In the genomic region with DNA sequence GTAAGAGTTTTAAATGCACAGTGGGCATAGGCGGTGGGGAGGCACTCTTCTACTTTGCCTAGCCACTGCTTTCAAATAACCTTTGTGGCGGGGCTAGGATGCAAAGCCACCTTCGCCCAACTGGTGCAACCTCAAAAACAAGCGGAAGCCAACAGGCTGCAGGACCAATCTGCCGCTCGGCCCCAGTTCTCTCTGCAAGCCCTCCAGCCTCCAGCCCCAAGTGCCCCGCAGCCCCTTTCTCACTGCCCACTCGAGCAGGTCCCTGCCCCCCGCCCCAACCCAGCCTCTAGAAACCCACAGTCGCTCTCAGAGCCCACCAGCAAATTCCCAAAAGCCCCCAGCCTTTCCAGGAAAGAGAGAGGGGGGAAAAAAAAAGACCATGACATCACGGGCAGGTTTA, we compare ENCODE assay signal across 9 mouse cellular contexts.
DNase-seq lines count a peak whose midpoint lies in the region; ATAC-seq and TF ChIP-seq lines count a peak whose summit lies in the region.
"Had no signal": no experiment of that assay in that cellular context is flagged by ENCODE, and none has a peak within 500 bp of the region (broad histone marks: within the 10 kb centered on the region; RNA-seq: fewer than 3 reads in every experiment).

No protein-coding gene starts in this region.

- H3K4me2 ChIP-seq in limb, embryonic 11.5 days (ENCODE audit: low read depth, severe bottlenecking): peak overlapping the region; percentile 57
- peak overlapping the region; percentile 79 for H3K4me2 ChIP-seq in midbrain, embryonic 13.5 days (replicated peaks)
- H3K4me2 ChIP-seq in stomach, postnatal 0 days (replicated peaks; ENCODE audit: low read depth): peak overlapping the region; percentile 85

- no peaks in the 10 kb centered on the region for H3K9me3 ChIP-seq in ES-E14 (ENCODE audit: control insufficient read depth, insufficient read depth, low read depth, low read length)
- no peaks in the 10 kb centered on the region for H3K9me3 ChIP-seq in embryonic facial prominence, embryonic 10.5 days
- no peaks in the 10 kb centered on the region for H3K9me3 ChIP-seq in limb, embryonic 11.5 days (ENCODE audit: control insufficient read depth, low read length)
- H3K9me3 ChIP-seq in midbrain, embryonic 13.5 days: no peaks in the 10 kb centered on the region
- no peaks in the 10 kb centered on the region for H3K9me3 ChIP-seq in stomach, postnatal 0 days (ENCODE audit: control insufficient read depth, low read length)

- TF ChIP-seq EP300 in stomach, postnatal 0 days (optimal IDR thresholded peaks at IDR 0.05): no peak

- WGBS in embryonic facial prominence, embryonic 10.5 days: 1% methylated on average over 11 of the region's 11 CpGs
- WGBS in limb, embryonic 11.5 days: 2% methylated on average over 11 of the region's 11 CpGs
- 1% methylated on average over 11 of the region's 11 CpGs for WGBS in midbrain, embryonic 13.5 days
- 2% methylated on average over 11 of the region's 11 CpGs for WGBS in stomach, postnatal 0 days

- H3K9ac ChIP-seq in ES-E14 (ENCODE audit: insufficient read depth, low read depth, low read length, poor library complexity, severe bottlenecking): peak overlapping the region; percentile 56
- peak overlapping the region; percentile 49 for H3K9ac ChIP-seq in limb, embryonic 11.5 days (ENCODE audit: low read length)
- peak overlapping the region; percentile 66 for H3K9ac ChIP-seq in midbrain, embryonic 13.5 days (replicated peaks)
- H3K9ac ChIP-seq in stomach, postnatal 0 days (ENCODE audit: low read length): peak overlapping the region; percentile 74

- peak; percentile 41; the same call in 1 of the 2 replicates for ATAC-seq in limb, embryonic 11.5 days (ENCODE audit: insufficient number of reproducible peaks, low FRiP score, low TSS enrichment, low read depth)
- peak; percentile 78 for ATAC-seq in midbrain, embryonic 13.5 days
- ATAC-seq in stomach, postnatal 0 days (ENCODE audit: low FRiP score, low TSS enrichment): peak; percentile 58

- peak overlapping the region; percentile 54 to 68 for H3K4me3 ChIP-seq in ES-E14 (ENCODE audit: insufficient read depth in 1 of 2, low read depth in 1 of 2, low read length in 2 of 2, poor library complexity in 1 of 2, severe bottlenecking in 1 of 2)
- peak overlapping the region; percentile 60 for H3K4me3 ChIP-seq in embryonic facial prominence, embryonic 10.5 days
- peak overlapping the region; percentile 18 for H3K4me3 ChIP-seq in limb, embryonic 11.5 days (ENCODE audit: low read depth, low read length)
- peak overlapping the region; percentile 41 for H3K4me3 ChIP-seq in midbrain, embryonic 13.5 days (replicated peaks)
- peak overlapping the region; percentile 42 for H3K4me3 ChIP-seq in stomach, postnatal 0 days (ENCODE audit: low read depth, low read length)

- no peaks in the 10 kb centered on the region for H3K36me3 ChIP-seq in ES-E14 (ENCODE audit: control insufficient read depth, insufficient read depth, low read length, poor library complexity, severe bottlenecking)
- no peaks in the 10 kb centered on the region for H3K36me3 ChIP-seq in embryonic facial prominence, embryonic 10.5 days (replicated peaks)
- H3K36me3 ChIP-seq in limb, embryonic 11.5 days (ENCODE audit: control insufficient read depth, insufficient read depth, low read length): no peaks in the 10 kb centered on the region
- H3K36me3 ChIP-seq in midbrain, embryonic 13.5 days: no peaks in the 10 kb centered on the region
- H3K36me3 ChIP-seq in stomach, postnatal 0 days (ENCODE audit: control insufficient read depth, insufficient read depth, low read length): no peaks in the 10 kb centered on the region

- no peak overlapping the region for H3K27ac ChIP-seq in ES-E14 (ENCODE audit: insufficient read depth, low read depth, low read length, poor library complexity, severe bottlenecking)
- peak overlapping the region; percentile 98 for H3K27ac ChIP-seq in embryonic facial prominence, embryonic 10.5 days (replicated peaks)
- peak overlapping the region; percentile 99 for H3K27ac ChIP-seq in limb, embryonic 11.5 days (replicated peaks; ENCODE audit: low read depth, low read length)
- peak overlapping the region; percentile 98 for H3K27ac ChIP-seq in midbrain, embryonic 13.5 days
- peak overlapping the region; percentile 99 for H3K27ac ChIP-seq in stomach, postnatal 0 days (replicated peaks)

- in situ Hi-C loops in ES-E14 (cut with MboI; ENCODE audit: low sequenced_read_pairs in 2 of 2, unreplicated experiment in 2 of 2): loop anchor here in 1 of 2 experiments (5.0 kb wide), 1 partner anchor 92 kb away; a partner anchor contains a TSS

- peak; percentile 59 for DNase-seq in embryo, embryonic 10 days (ENCODE audit: low spot score)
- no peak for DNase-seq in embryo, embryonic 9.5 days (ENCODE audit: extremely low spot score)
- DNase-seq in ES-E14 (ENCODE audit: low read depth, low spot score): no peak
- peak; percentile 71 for DNase-seq in embryonic facial prominence, embryonic 10.5 days (ENCODE audit: low spot score)
- peak; percentile 49 for DNase-seq in heart, postnatal 4 days
- peak; percentile 73 for DNase-seq in limb, embryonic 11.5 days (ENCODE audit: low spot score)
- peak; percentile 48 for DNase-seq in stomach, postnatal 0 days (ENCODE audit: low spot score)

- no peaks in the 10 kb centered on the region for H3K27me3 ChIP-seq in embryonic facial prominence, embryonic 10.5 days (replicated peaks; ENCODE audit: low read depth, poor library complexity, severe bottlenecking)
- H3K27me3 ChIP-seq in limb, embryonic 11.5 days (ENCODE audit: control insufficient read depth, insufficient read depth, low read length): no peaks in the 10 kb centered on the region
- H3K27me3 ChIP-seq in midbrain, embryonic 13.5 days: no peaks in the 10 kb centered on the region
- H3K27me3 ChIP-seq in stomach, postnatal 0 days (ENCODE audit: control insufficient read depth, insufficient read depth, low read length): no peaks in the 10 kb centered on the region
- H3K27me3 ChIP-seq: Patski had no signal

- peaks cover 3 to 10% of the 10 kb centered on the region in 2 experiments; a peak in 3 of 4 replicates for H3K4me1 ChIP-seq in ES-E14 (ENCODE audit: control insufficient read depth in 2 of 2, insufficient read depth in 2 of 2, low read length in 2 of 2, poor library complexity in 1 of 2)
- peaks cover 67% of the 10 kb centered on the region for H3K4me1 ChIP-seq in embryonic facial prominence, embryonic 10.5 days
- peaks cover 35% of the 10 kb centered on the region for H3K4me1 ChIP-seq in limb, embryonic 11.5 days (ENCODE audit: control insufficient read depth, insufficient read depth, low read length)
- peaks cover 61% of the 10 kb centered on the region for H3K4me1 ChIP-seq in midbrain, embryonic 13.5 days (replicated peaks)
- H3K4me1 ChIP-seq in stomach, postnatal 0 days (replicated peaks; ENCODE audit: control insufficient read depth, insufficient read depth): peaks cover 5% of the 10 kb centered on the region

- 0 out of 2 replicates have a peak, but pooled peaks have one; percentile 0 for TF ChIP-seq CTCF in stomach, postnatal 0 days (IDR thresholded peaks at IDR 0.05; ENCODE audit: low read depth)

TF ChIP-seq in ES-E14, 5 proteins besides CTCF, POLR2A, EP300 and RAD21:
- TF ChIP-seq MAFK (IDR thresholded peaks at IDR 0.05; ENCODE audit: insufficient read depth, low read depth, low read length) (no peak), ZC3H11A (IDR thresholded peaks at IDR 0.05; ENCODE audit: borderline replicate concordance, low read depth, low read length) (no peak), ZNF384 (IDR thresholded peaks at IDR 0.05; ENCODE audit: low read depth, low read length) (no peak), HCFC1 (IDR thresholded peaks at IDR 0.05; ENCODE audit: borderline replicate concordance, insufficient read depth, low read length) (no peak), CHD2 (IDR thresholded peaks at IDR 0.05; ENCODE audit: low read depth, low read length) (no peak)

Comparison
In these comparisons a context has a peak if more than half of its experiments do, and no peak if none do; other contexts are left out.
1. DNase-seq: peak in embryo, embryonic 10 days (single experiment), embryonic facial prominence, embryonic 10.5 days (single experiment), heart, postnatal 4 days (single experiment), limb, embryonic 11.5 days (single experiment) and stomach, postnatal 0 days (single experiment); none in embryo, embryonic 9.5 days (single experiment) and ES-E14 (single experiment).
2. Peak in every context shown above with its lines, with median percentiles within 50 percentile points of each other: H3K4me3 ChIP-seq, H3K9ac ChIP-seq, ATAC-seq and H3K4me2 ChIP-seq.